Mouse (Mus musculus) heart, postnatal 0 days (tissue): ENCODE results near the gene Brsk1.

Source experiments
- CTCF ChIP-seq: IDR thresholded peaks from 2 replicates; pipeline ENCODE4 v1.5.1; 2016; ENCODE audit warnings: antibody characterized with exemption, control low read depth, low read depth
- EP300 ChIP-seq: IDR thresholded peaks from 2 replicates; pipeline ENCODE4 v1.6.1; 2016; ENCODE audit warnings: antibody characterized with exemption, low read depth

- no peak for TF ChIP-seq CTCF
- no peak for TF ChIP-seq EP300
These were observed 69.3 kb downstream of the Brsk1 start for GRCm38 (mm10) chr7:4759670-4760069.
